Comparison of ENCODE assay signal across 11 mouse cellular contexts in genomic region chr11:117830401-117830800, GRCm38 (mm10). TPM values are rescaled to one million over a fixed set of nuclear protein-coding genes. Genes with fewer than 3 reads are reported as not detected.
DNase-seq lines count a peak whose midpoint lies in the region; ATAC-seq lines count a peak whose summit lies in the region.
"Had no signal": no experiment of that assay in that cellular context is flagged by ENCODE, and none has a peak within 500 bp of the region (broad histone marks: within the 10 kb centered on the region; RNA-seq: fewer than 3 reads in every experiment).

No protein-coding gene starts in this region.

- 93% methylated on average over 9 of the region's 9 CpGs for WGBS in neural tube, embryonic 11.5 days
- WGBS in neural tube, embryonic 15.5 days, result 68% methylated on average over 9 of the region's 9 CpGs
- WGBS in liver, embryonic 15.5 days (ENCODE audit: insufficient replicate concordance), result 48% methylated on average over 9 of the region's 9 CpGs
- 64% methylated on average over 9 of the region's 9 CpGs for WGBS in stomach, embryonic 16.5 days
- WGBS in forebrain, embryonic 12.5 days, result 81% methylated on average over 9 of the region's 9 CpGs

- DNase-seq in neural tube, embryonic 11.5 days (ENCODE audit: low spot score), result no peak
- no peak for DNase-seq in embryo, embryonic 10.5 days (ENCODE audit: low spot score)
- DNase-seq: cerebellum, adult 18-20 months; thymus, postnatal 14 days had no signal

- H3K4me2 ChIP-seq in neural tube, embryonic 11.5 days (ENCODE audit: low read depth), result no peak overlapping the region
- no peak overlapping the region for H3K4me2 ChIP-seq in neural tube, embryonic 15.5 days
- H3K4me2 ChIP-seq in liver, embryonic 15.5 days, result peak overlapping the region; percentile 34
- no peak overlapping the region for H3K4me2 ChIP-seq in stomach, embryonic 16.5 days (ENCODE audit: low read depth, low read length)
- no peak overlapping the region for H3K4me2 ChIP-seq in forebrain, embryonic 12.5 days
- H3K4me2 ChIP-seq: hindbrain, embryonic 15.5 days had no signal

- peak overlapping the region; percentile 7; the same call in 1 of the 2 replicates for H3K9ac ChIP-seq in neural tube, embryonic 11.5 days (ENCODE audit: low read length)
- H3K9ac ChIP-seq in neural tube, embryonic 15.5 days (replicated peaks), result no peak overlapping the region
- H3K9ac ChIP-seq in liver, embryonic 15.5 days, result 0 out of 2 replicates have a peak overlapping the region, but pooled peaks have one; percentile 71
- 0 out of 2 replicates have a peak overlapping the region, but pooled peaks have one; percentile 8 for H3K9ac ChIP-seq in stomach, embryonic 16.5 days (ENCODE audit: low read length)
- no peak overlapping the region for H3K9ac ChIP-seq in forebrain, embryonic 12.5 days
- H3K9ac ChIP-seq: hindbrain, embryonic 15.5 days had no signal

- H3K27me3 ChIP-seq in neural tube, embryonic 11.5 days (ENCODE audit: control insufficient read depth, insufficient read depth, low read length), result no peaks in the 10 kb centered on the region
- H3K27me3 ChIP-seq in neural tube, embryonic 15.5 days (replicated peaks), result no peaks in the 10 kb centered on the region
- no peaks in the 10 kb centered on the region for H3K27me3 ChIP-seq in erythroblast, embryonic 14.5 days (ENCODE audit: control insufficient read depth)
- H3K27me3 ChIP-seq in liver, embryonic 15.5 days, result no peaks in the 10 kb centered on the region
- H3K27me3 ChIP-seq in stomach, embryonic 16.5 days (ENCODE audit: control insufficient read depth, insufficient read depth, low read length), result no peaks in the 10 kb centered on the region
- H3K27me3 ChIP-seq in forebrain, embryonic 12.5 days, result no peaks in the 10 kb centered on the region
- H3K27me3 ChIP-seq: hindbrain, embryonic 15.5 days had no signal

- H3K27ac ChIP-seq in neural tube, embryonic 11.5 days (ENCODE audit: low read depth, low read length), result no peak overlapping the region
- H3K27ac ChIP-seq in neural tube, embryonic 15.5 days (replicated peaks), result no peak overlapping the region
- peak overlapping the region; percentile 93 for H3K27ac ChIP-seq in liver, embryonic 15.5 days (replicated peaks)
- peak overlapping the region; percentile 94 for H3K27ac ChIP-seq in stomach, embryonic 16.5 days (ENCODE audit: low read length)
- no peak overlapping the region for H3K27ac ChIP-seq in forebrain, embryonic 12.5 days
- H3K27ac ChIP-seq: hindbrain, embryonic 15.5 days had no signal

- no peak for ATAC-seq in neural tube, embryonic 11.5 days (ENCODE audit: insufficient read depth, low FRiP score, low TSS enrichment)
- ATAC-seq in neural tube, embryonic 15.5 days (ENCODE audit: low FRiP score), result no peak
- peak; percentile 2; the same call in 1 of the 2 replicates for ATAC-seq in liver, embryonic 15.5 days (ENCODE audit: insufficient read depth)
- ATAC-seq in stomach, embryonic 16.5 days (ENCODE audit: insufficient read depth, low FRiP score), result no peak
- no peak for ATAC-seq in forebrain, embryonic 12.5 days (ENCODE audit: low FRiP score)
- ATAC-seq: forebrain, embryonic 16.5 days had no signal

- no peaks in the 10 kb centered on the region for H3K9me3 ChIP-seq in neural tube, embryonic 11.5 days (ENCODE audit: control insufficient read depth, low read length)
- no peaks in the 10 kb centered on the region for H3K9me3 ChIP-seq in neural tube, embryonic 15.5 days (replicated peaks)
- H3K9me3 ChIP-seq in erythroblast, embryonic 14.5 days (ENCODE audit: control insufficient read depth, low read length), result no peaks in the 10 kb centered on the region
- no peaks in the 10 kb centered on the region for H3K9me3 ChIP-seq in liver, embryonic 15.5 days (replicated peaks)
- H3K9me3 ChIP-seq in stomach, embryonic 16.5 days (replicated peaks; ENCODE audit: control insufficient read depth, low read length), result no peaks in the 10 kb centered on the region
- H3K9me3 ChIP-seq in forebrain, embryonic 12.5 days, result no peaks in the 10 kb centered on the region
- H3K9me3 ChIP-seq: hindbrain, embryonic 15.5 days had no signal

- H3K4me1 ChIP-seq in neural tube, embryonic 11.5 days (ENCODE audit: control insufficient read depth, insufficient read depth, low read length), result peaks cover 14% of the 10 kb centered on the region
- H3K4me1 ChIP-seq in neural tube, embryonic 15.5 days, result peaks cover 47% of the 10 kb centered on the region
- H3K4me1 ChIP-seq in erythroblast, embryonic 14.5 days (ENCODE audit: control insufficient read depth), result peaks cover 95% of the 10 kb centered on the region
- H3K4me1 ChIP-seq in liver, embryonic 15.5 days (replicated peaks), result peaks cover 97% of the 10 kb centered on the region
- H3K4me1 ChIP-seq in stomach, embryonic 16.5 days (ENCODE audit: control insufficient read depth, insufficient read depth, low read length), result peaks cover 52% of the 10 kb centered on the region
- peaks cover 49% of the 10 kb centered on the region for H3K4me1 ChIP-seq in forebrain, embryonic 12.5 days

- H3K36me3 ChIP-seq in neural tube, embryonic 11.5 days (ENCODE audit: control insufficient read depth, insufficient read depth, low read length), result no peaks in the 10 kb centered on the region
- H3K36me3 ChIP-seq in neural tube, embryonic 15.5 days, result no peaks in the 10 kb centered on the region
- H3K36me3 ChIP-seq in erythroblast, embryonic 14.5 days (ENCODE audit: control insufficient read depth), result peaks cover 27% of the 10 kb centered on the region
- no peaks in the 10 kb centered on the region for H3K36me3 ChIP-seq in liver, embryonic 15.5 days (replicated peaks)
- no peaks in the 10 kb centered on the region for H3K36me3 ChIP-seq in stomach, embryonic 16.5 days (ENCODE audit: control insufficient read depth, insufficient read depth, low read length)
- H3K36me3 ChIP-seq in forebrain, embryonic 12.5 days (replicated peaks), result no peaks in the 10 kb centered on the region
- H3K36me3 ChIP-seq: hindbrain, embryonic 15.5 days had no signal

- H3K4me3 ChIP-seq in neural tube, embryonic 11.5 days (ENCODE audit: low read depth, low read length), result no peak overlapping the region
- H3K4me3 ChIP-seq in neural tube, embryonic 15.5 days (replicated peaks), result no peak overlapping the region
- peak overlapping the region; percentile 34 for H3K4me3 ChIP-seq in erythroblast, embryonic 14.5 days (replicated peaks)
- H3K4me3 ChIP-seq in liver, embryonic 15.5 days (replicated peaks), result no peak overlapping the region
- H3K4me3 ChIP-seq in stomach, embryonic 16.5 days (replicated peaks; ENCODE audit: low read length), result no peak overlapping the region
- no peak overlapping the region for H3K4me3 ChIP-seq in forebrain, embryonic 12.5 days (replicated peaks)
- H3K4me3 ChIP-seq: hindbrain, embryonic 15.5 days had no signal

RNA-seq across cellular contexts. Expression of gene Tk1, which starts 4.5 kb away (rescaled TPM):
- 86.0 and 88.2 TPM in 2 replicates for polyA plus RNA-seq in neural tube, embryonic 11.5 days (2014; fragmentation: Nextera tagmentation; extraction: Ambion mirVana)
- 15.6 and 42.9 TPM in 2 replicates for polyA plus RNA-seq in neural tube, embryonic 15.5 days (2015; fragmentation: Nextera tagmentation; extraction: Ambion mirVana)
- polyA plus RNA-seq in erythroblast, embryonic 14.5 days (2012), result 17.8 and 29.7 TPM in 2 replicates
- 136 and 138 TPM in 2 replicates for polyA plus RNA-seq in liver, embryonic 15.5 days (2015; fragmentation: Nextera tagmentation; extraction: Ambion mirVana)
- 120 and 128 TPM in 2 replicates for polyA plus RNA-seq in stomach, embryonic 16.5 days (2015; fragmentation: Nextera tagmentation; extraction: Ambion mirVana)
- 110 and 115 TPM in 2 replicates for polyA plus RNA-seq in forebrain, embryonic 12.5 days (2016; fragmentation: Nextera tagmentation; extraction: Ambion mirVana)

RNA-seq across cellular contexts. Expression of gene Afmid, which starts 4.7 kb away (rescaled TPM):
- 2.3 and 3.0 TPM in 2 replicates for polyA plus RNA-seq in neural tube, embryonic 11.5 days (2014; fragmentation: Nextera tagmentation; extraction: Ambion mirVana)
- polyA plus RNA-seq in neural tube, embryonic 15.5 days (2015; fragmentation: Nextera tagmentation; extraction: Ambion mirVana), result 6.0 and 8.0 TPM in 2 replicates
- 0.41 and 2.3 TPM in 2 replicates for polyA plus RNA-seq in erythroblast, embryonic 14.5 days (2012)
- polyA plus RNA-seq in liver, embryonic 15.5 days (2015; fragmentation: Nextera tagmentation; extraction: Ambion mirVana), result 11.8 and 12.0 TPM in 2 replicates
- polyA plus RNA-seq in stomach, embryonic 16.5 days (2015; fragmentation: Nextera tagmentation; extraction: Ambion mirVana), result 6.8 and 8.5 TPM in 2 replicates
- polyA plus RNA-seq in forebrain, embryonic 12.5 days (2016; fragmentation: Nextera tagmentation; extraction: Ambion mirVana), result 5.6 and 5.9 TPM in 2 replicates

RNA-seq across cellular contexts. Expression of gene Birc5, which starts 18.6 kb away (rescaled TPM):
- 287 and 308 TPM in 2 replicates for polyA plus RNA-seq in neural tube, embryonic 11.5 days (2014; fragmentation: Nextera tagmentation; extraction: Ambion mirVana)
- 26.7 and 88.4 TPM in 2 replicates for polyA plus RNA-seq in neural tube, embryonic 15.5 days (2015; fragmentation: Nextera tagmentation; extraction: Ambion mirVana)
- polyA plus RNA-seq in erythroblast, embryonic 14.5 days (2012), result 47.2 and 54.9 TPM in 2 replicates
- polyA plus RNA-seq in liver, embryonic 15.5 days (2015; fragmentation: Nextera tagmentation; extraction: Ambion mirVana), result 306 and 347 TPM in 2 replicates
- polyA plus RNA-seq in stomach, embryonic 16.5 days (2015; fragmentation: Nextera tagmentation; extraction: Ambion mirVana), result 230 and 247 TPM in 2 replicates
- 282 and 293 TPM in 2 replicates for polyA plus RNA-seq in forebrain, embryonic 12.5 days (2016; fragmentation: Nextera tagmentation; extraction: Ambion mirVana)

RNA-seq across cellular contexts. Expression of gene Gm20708, which starts 20.9 kb away (rescaled TPM):
- 0.64 TPM in 1 of 2 replicates, not detected in the other for polyA plus RNA-seq in neural tube, embryonic 11.5 days (2014; fragmentation: Nextera tagmentation; extraction: Ambion mirVana)
- polyA plus RNA-seq in neural tube, embryonic 15.5 days (2015; fragmentation: Nextera tagmentation; extraction: Ambion mirVana), result 0.95 and 1.7 TPM in 2 replicates
- 0.16 TPM in 2 replicates for polyA plus RNA-seq in erythroblast, embryonic 14.5 days (2012)
- 0.28 and 0.45 TPM in 2 replicates for polyA plus RNA-seq in liver, embryonic 15.5 days (2015; fragmentation: Nextera tagmentation; extraction: Ambion mirVana)
- polyA plus RNA-seq in stomach, embryonic 16.5 days (2015; fragmentation: Nextera tagmentation; extraction: Ambion mirVana), result 0.16 and 0.68 TPM in 2 replicates
- polyA plus RNA-seq in forebrain, embryonic 12.5 days (2016; fragmentation: Nextera tagmentation; extraction: Ambion mirVana), result 0.15 and 0.56 TPM in 2 replicates

RNA-seq across cellular contexts. Expression of gene Syngr2, which starts 20.9 kb away (rescaled TPM):
- polyA plus RNA-seq in neural tube, embryonic 11.5 days (2014; fragmentation: Nextera tagmentation; extraction: Ambion mirVana), result 29.9 and 30.3 TPM in 2 replicates
- 13.7 and 52.4 TPM in 2 replicates for polyA plus RNA-seq in neural tube, embryonic 15.5 days (2015; fragmentation: Nextera tagmentation; extraction: Ambion mirVana)
- 7.2 and 10.2 TPM in 2 replicates for polyA plus RNA-seq in erythroblast, embryonic 14.5 days (2012)
- polyA plus RNA-seq in liver, embryonic 15.5 days (2015; fragmentation: Nextera tagmentation; extraction: Ambion mirVana), result 49.2 and 54.7 TPM in 2 replicates
- 129 and 157 TPM in 2 replicates for polyA plus RNA-seq in stomach, embryonic 16.5 days (2015; fragmentation: Nextera tagmentation; extraction: Ambion mirVana)
- polyA plus RNA-seq in forebrain, embryonic 12.5 days (2016; fragmentation: Nextera tagmentation; extraction: Ambion mirVana), result 20.6 and 25.5 TPM in 2 replicates

Comparison
In these comparisons a context has a peak if more than half of its experiments do, and no peak if none do; other contexts are left out.
1. H3K9ac ChIP-seq: peak in neural tube, embryonic 11.5 days (single experiment), liver, embryonic 15.5 days (single experiment) and stomach, embryonic 16.5 days (single experiment); none in neural tube, embryonic 15.5 days (single experiment) and forebrain, embryonic 12.5 days (single experiment).
2. H3K27ac ChIP-seq: peak in liver, embryonic 15.5 days (single experiment) and stomach, embryonic 16.5 days (single experiment); none in neural tube, embryonic 11.5 days (single experiment), neural tube, embryonic 15.5 days (single experiment) and forebrain, embryonic 12.5 days (single experiment).